In the genomic region with DNA sequence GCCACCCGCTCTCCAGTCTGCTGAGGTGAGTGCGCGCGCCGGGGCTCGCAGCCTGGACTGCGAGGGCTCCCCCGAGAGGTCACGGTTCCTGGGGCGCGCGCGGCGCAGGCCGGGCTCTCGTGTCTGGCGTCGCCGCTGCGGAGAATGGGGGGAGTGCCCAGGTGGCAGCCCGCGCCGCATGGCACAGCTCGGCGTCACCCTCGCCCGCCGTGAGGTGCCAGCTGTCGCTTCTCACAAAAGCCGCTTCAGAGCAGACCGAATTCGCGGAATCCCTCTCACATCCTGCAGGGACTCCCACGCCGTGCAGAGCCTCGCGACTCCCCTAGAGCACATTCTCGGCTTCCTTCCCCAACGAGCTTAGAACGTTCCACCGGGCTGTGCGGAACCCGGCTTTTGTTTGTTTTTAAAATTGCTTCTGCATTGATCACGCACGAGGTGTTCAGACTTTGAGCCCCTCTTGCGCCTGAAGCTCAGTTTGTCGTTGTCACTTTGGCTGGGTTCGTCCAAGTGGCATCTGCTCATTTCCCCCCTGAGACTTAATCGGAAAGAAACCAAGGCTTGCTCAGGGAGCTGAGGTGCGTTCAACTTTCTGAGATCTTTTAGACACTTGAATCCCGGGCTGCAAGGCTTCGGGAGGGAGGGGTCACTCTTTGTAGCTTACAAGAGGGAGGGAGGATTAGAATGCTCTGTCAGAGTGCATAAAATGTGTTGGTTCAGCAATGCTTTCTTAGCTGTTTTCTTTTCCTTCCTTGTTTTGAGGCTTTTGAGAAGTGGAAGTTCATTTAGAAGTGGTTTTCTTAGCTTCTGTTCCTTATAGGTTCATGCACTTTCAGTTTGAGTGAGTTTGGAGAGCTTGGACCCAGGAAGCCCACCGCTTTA, we compare ENCODE assay signal across 8 mouse cellular contexts. TPM values are rescaled to one million over a fixed set of nuclear protein-coding genes. Genes with fewer than 3 reads are reported as not detected.
DNase-seq lines count a peak whose midpoint lies in the region; ATAC-seq and TF ChIP-seq lines count a peak whose summit lies in the region.

A gene (minus strand): TSS at position 223 of the 879 bp plus-strand sequence.

- peak; percentile 78 for DNase-seq in CD4-positive, CD25-positive, alpha-beta regulatory T cell, adult 2 months (ENCODE audit: low read depth, low spot score)
- DNase-seq in adrenal gland, adult 2 months, result peak; percentile 10
- peak; percentile 59 for DNase-seq in embryo, embryonic 11 days
- peak; percentile 41 to 55 for DNase-seq in gastrocnemius, postnatal 4 days (ENCODE audit: low spot score in 2 of 2)
- peak; percentile 18 for DNase-seq in limb, embryonic 14.5 days (ENCODE audit: low spot score)
- DNase-seq in thymus, postnatal 25 days, result peak; percentile 80

- no peaks in the 10 kb centered on the region for H3K27me3 ChIP-seq in intestine, embryonic 15.5 days (replicated peaks)
- no peaks in the 10 kb centered on the region for H3K27me3 ChIP-seq in limb, embryonic 14.5 days (ENCODE audit: control insufficient read depth, insufficient read depth, low read length)

- peaks cover 11% of the 10 kb centered on the region for H3K4me1 ChIP-seq in intestine, embryonic 15.5 days (replicated peaks)
- peaks cover 17% of the 10 kb centered on the region for H3K4me1 ChIP-seq in limb, embryonic 14.5 days (ENCODE audit: control insufficient read depth, insufficient read depth, low read length)

- no peaks in the 10 kb centered on the region for H3K9me3 ChIP-seq in intestine, embryonic 15.5 days
- no peaks in the 10 kb centered on the region for H3K9me3 ChIP-seq in limb, embryonic 14.5 days (ENCODE audit: control insufficient read depth, low read length)

- no peaks in the 10 kb centered on the region for H3K36me3 ChIP-seq in intestine, embryonic 15.5 days
- peaks cover 6% of the 10 kb centered on the region; the same call in 1 of the 2 replicates for H3K36me3 ChIP-seq in limb, embryonic 14.5 days (ENCODE audit: control insufficient read depth, insufficient read depth, low read length)

- H3K27ac ChIP-seq in intestine, embryonic 15.5 days, result peak within 1 kb of the TSS; percentile 85
- H3K27ac ChIP-seq in limb, embryonic 14.5 days (replicated peaks; ENCODE audit: low read depth, low read length), result peak within 1 kb of the TSS; percentile 89

- no peak for TF ChIP-seq POLR2A in limb, embryonic 14.5 days (IDR thresholded peaks at IDR 0.05; ENCODE audit: borderline replicate concordance, extremely low read depth, insufficient read depth, insufficient read length)

- peak within 1 kb of the TSS; percentile 86 for H3K9ac ChIP-seq in intestine, embryonic 15.5 days
- peak within 1 kb of the TSS; percentile 85 for H3K9ac ChIP-seq in limb, embryonic 14.5 days (ENCODE audit: low read depth, low read length, severe bottlenecking)

- 1% methylated on average over 53 of the region's 53 CpGs for WGBS in intestine, embryonic 15.5 days
- WGBS in limb, embryonic 14.5 days, result 3% methylated on average over 30 of the region's 53 CpGs

- H3K4me2 ChIP-seq in intestine, embryonic 15.5 days (replicated peaks), result peak within 1 kb of the TSS; percentile 85
- H3K4me2 ChIP-seq in limb, embryonic 14.5 days (replicated peaks; ENCODE audit: low read depth, low read length, severe bottlenecking), result peak within 1 kb of the TSS; percentile 71

- ATAC-seq in intestine, embryonic 15.5 days, result peak; percentile 64
- no peak; the same call in 1 of the 2 replicates for ATAC-seq in limb, embryonic 14.5 days (ENCODE audit: low FRiP score, low read depth)
- peak; percentile 21; the same call in 1 of the 2 replicates for ATAC-seq in monocyte, adult 5-6 weeks (replicated peaks; ENCODE audit: insufficient number of reproducible peaks, low FRiP score, low TSS enrichment, poor library complexity, severe bottlenecking)

- peak within 1 kb of the TSS; percentile 96 for H3K4me3 ChIP-seq in intestine, embryonic 15.5 days (replicated peaks)
- H3K4me3 ChIP-seq in limb, embryonic 14.5 days (replicated peaks; ENCODE audit: low read length), result peak within 1 kb of the TSS; percentile 96

RNA-seq across cellular contexts. Expression of the gene that starts here (rescaled TPM):
- 10 to 100 TPM; 17.7 to 30.9 TPM for total RNA-seq in adrenal gland, adult 2 months (2021)
- polyA plus RNA-seq in adrenal gland, adult 2 months (2012; rRNA removed), result 7.4 and 8.3 TPM in 2 replicates
- 10 to 100 TPM; 27.7 to 27.9 TPM for total RNA-seq in gastrocnemius, postnatal 4 days (2021)
- 54.0 and 54.4 TPM in 2 replicates for polyA plus RNA-seq in intestine, embryonic 15.5 days (2015; fragmentation: Nextera tagmentation; extraction: Ambion mirVana)
- 36.4 and 43.1 TPM in 2 replicates for polyA plus RNA-seq in limb, embryonic 14.5 days (2012; rRNA removed)
- 65.2 and 70.4 TPM in 2 replicates for polyA plus RNA-seq in limb, embryonic 14.5 days (2014; fragmentation: Nextera tagmentation; extraction: Ambion mirVana)
- 25.8 to 43.4 TPM (median 35.3 TPM) in 3 replicates for total RNA-seq in monocyte, adult 5-6 weeks (2017)

Comparison
In these comparisons a context has a peak if more than half of its experiments do, and no peak if none do; other contexts are left out.
1. DNase-seq: peak in every context shown above with its lines; median percentile 80 in thymus, postnatal 25 days; 78 in CD4-positive, CD25-positive, alpha-beta regulatory T cell, adult 2 months; 59 in embryo, embryonic 11 days; 48 in gastrocnemius, postnatal 4 days; 18 in limb, embryonic 14.5 days; 10 in adrenal gland, adult 2 months.